Mouse (Mus musculus) midbrain, embryonic 10.5 days (tissue): ENCODE data around the gene Slc25a19. TPM values are rescaled to one million over a fixed set of nuclear protein-coding genes. Genes with fewer than 3 reads are reported as not detected.

ENCODE experiments used
- DNase-seq: peaks from one replicate; pipeline ENCODE4 v3.0.0-alpha.2; 2017; ENCODE audit warnings: low spot score
- H3K27ac ChIP-seq: fragments of 300-500 bp; sonication (generic); replicated peaks from 2 replicates; pipeline ENCODE4 v1.5.1; 2016; ENCODE audit warnings: mild to moderate bottlenecking
- H3K27me3 ChIP-seq: fragments of 300-500 bp; sonication (generic); 2 replicates; pipeline ENCODE4 v1.6.1; 2016; ENCODE audit warnings: low read depth, mild to moderate bottlenecking; ENCODE audit not compliant: poor library complexity, severe bottlenecking
- H3K36me3 ChIP-seq: fragments of 300-500 bp; sonication (generic); 2 replicates; pipeline ENCODE4 v1.6.1; 2016; ENCODE audit warnings: mild to moderate bottlenecking, moderate library complexity
- H3K4me1 ChIP-seq: fragments of 300-500 bp; sonication (generic); 2 replicates; pipeline ENCODE4 v1.6.1; 2016
- H3K4me3 ChIP-seq: fragments of 300-500 bp; sonication (generic); 2 replicates; pipeline ENCODE4 v1.5.1; 2016; ENCODE audit warnings: mild to moderate bottlenecking, moderate library complexity
- H3K9me3 ChIP-seq: fragments of 300-500 bp; sonication (generic); replicated peaks from 2 replicates; pipeline ENCODE4 v1.6.1; 2016; ENCODE audit warnings: mild to moderate bottlenecking
- WGBS: fragments of 180-500 bp; shearing (Covaris S2); methylation state at CpG from one replicate; pipeline ENCODE4 v1.1.7; 2016; 5-methylcytosine and 5-hydroxymethylcytosine counted together
- polyA plus RNA-seq: library from polyadenylated mRNA; unstranded; fragments of >200 nt; fragmentation: Nextera tagmentation; extraction: Ambion mirVana; gene quantifications from 2 replicates; pipeline ENCODE4 v1.2.1, GENCODE M21; 2016

Gene Slc25a19
- 24.9 and 25.8 TPM in 2 replicates for polyA plus RNA-seq

GRCm38 (mm10) chr11:115627705-115628464 lies at the start of gene Slc25a19:
Gene Slc25a19 (minus strand): TSS chr11:115628295.
- Histone ChIP-seq H3K27me3 (no peaks in the 10 kb centered on the region), H3K4me3 (peak within 1 kb of the TSS; percentile 80), H3K4me1 (peaks cover 26% of the 10 kb centered on the region), H3K27ac (peak within 1 kb of the TSS; percentile 82), H3K9me3 (no peaks in the 10 kb centered on the region), H3K36me3 (peaks cover 12% of the 10 kb centered on the region)
- peak; percentile 97 for DNase-seq
- under 1% methylated on average over 47 of the region's 47 CpGs for WGBS

- Histone ChIP-seq H3K27ac (no peak overlapping the region), H3K4me1 (no peaks in the 10 kb centered on the region), H3K36me3 (peaks cover 53% of the 10 kb centered on the region), H3K4me3 (no peak overlapping the region), H3K9me3 (no peaks in the 10 kb centered on the region), H3K27me3 (no peaks in the 10 kb centered on the region)
- 95% methylated on average over 3 of the region's 3 CpGs for WGBS
- DNase-seq: no peak
These were observed 49.4 kb upstream of the Slc25a19 start for GRCm38 (mm10) chr11:115677511-115677910.

GRCm38 (mm10) chr11:115676738-115677137 lies 48.6 kb upstream of the Slc25a19 start:
- Histone ChIP-seq H3K27ac (no peak overlapping the region), H3K4me3 (no peak overlapping the region), H3K36me3 (peaks cover 46% of the 10 kb centered on the region), H3K9me3 (no peaks in the 10 kb centered on the region), H3K27me3 (no peaks in the 10 kb centered on the region), H3K4me1 (no peaks in the 10 kb centered on the region)
- 96% methylated on average over 8 of the region's 8 CpGs for WGBS
- no peak for DNase-seq

- Histone ChIP-seq H3K36me3 (peaks cover 29% of the 10 kb centered on the region), H3K9me3 (no peaks in the 10 kb centered on the region), H3K4me3 (no peak overlapping the region), H3K27ac (no peak overlapping the region), H3K4me1 (peaks cover 10% of the 10 kb centered on the region), H3K27me3 (no peaks in the 10 kb centered on the region)
- DNase-seq: no peak
- WGBS: 75% methylated on average over 9 of the region's 9 CpGs
These were observed 46.3 kb upstream of the Slc25a19 start for GRCm38 (mm10) chr11:115674235-115674865.

GRCm38 (mm10) chr11:115673471-115674234 lies 45.6 kb upstream of the Slc25a19 start:
- no peak for DNase-seq
- no peak overlapping the region for H3K27ac ChIP-seq
- peaks cover 10% of the 10 kb centered on the region for H3K4me1 ChIP-seq
- no peak overlapping the region for H3K4me3 ChIP-seq
- H3K36me3 ChIP-seq: peaks cover 23% of the 10 kb centered on the region
- WGBS: 95% methylated on average over 9 of the region's 9 CpGs
- no peaks in the 10 kb centered on the region for H3K27me3 ChIP-seq
- H3K9me3 ChIP-seq: no peaks in the 10 kb centered on the region

- 92% methylated on average over 7 of the region's 7 CpGs for WGBS
- Histone ChIP-seq H3K4me1 (peaks cover 10% of the 10 kb centered on the region), H3K4me3 (no peak overlapping the region), H3K9me3 (no peaks in the 10 kb centered on the region), H3K27me3 (no peaks in the 10 kb centered on the region), H3K36me3 (peaks cover 17% of the 10 kb centered on the region), H3K27ac (no peak overlapping the region)
- no peak for DNase-seq
These were observed 44.3 kb upstream of the Slc25a19 start for GRCm38 (mm10) chr11:115672226-115672987.

GRCm38 (mm10) chr11:115670451-115671050 lies 42.5 kb upstream of the Slc25a19 start:
- H3K4me3 ChIP-seq: no peak overlapping the region
- no peaks in the 10 kb centered on the region for H3K27me3 ChIP-seq
- H3K4me1 ChIP-seq: peaks cover 10% of the 10 kb centered on the region
- H3K27ac ChIP-seq: no peak overlapping the region
- no peaks in the 10 kb centered on the region for H3K9me3 ChIP-seq
- H3K36me3 ChIP-seq: peaks cover 8% of the 10 kb centered on the region; the same call in 1 of the 2 replicates
- 48% methylated on average over 5 of the region's 5 CpGs for WGBS
- no peak for DNase-seq

GRCm38 (mm10) chr11:115663676-115664335 lies 35.7 kb upstream of the Slc25a19 start:
- Histone ChIP-seq H3K4me3 (no peak overlapping the region), H3K4me1 (peaks cover 3% of the 10 kb centered on the region), H3K27ac (no peak overlapping the region), H3K36me3 (peaks cover 33% of the 10 kb centered on the region), H3K9me3 (no peaks in the 10 kb centered on the region), H3K27me3 (no peaks in the 10 kb centered on the region)
- WGBS: 80% methylated on average over 4 of the region's 4 CpGs
- no peak for DNase-seq

GRCm38 (mm10) chr11:115660376-115660775 lies 32.3 kb upstream of the Slc25a19 start:
- Histone ChIP-seq H3K27ac (no peak overlapping the region), H3K4me3 (no peak overlapping the region), H3K27me3 (no peaks in the 10 kb centered on the region), H3K36me3 (peaks cover 24% of the 10 kb centered on the region), H3K4me1 (peaks cover 3% of the 10 kb centered on the region), H3K9me3 (no peaks in the 10 kb centered on the region)
- WGBS: 96% methylated on average over 4 of the region's 4 CpGs
- DNase-seq: no peak

GRCm38 (mm10) chr11:115658521-115658920 lies 30.4 kb upstream of the Slc25a19 start:
- no peaks in the 10 kb centered on the region for H3K4me1 ChIP-seq
- H3K36me3 ChIP-seq: peaks cover 32% of the 10 kb centered on the region
- 91% methylated on average over 6 of the region's 6 CpGs for WGBS
- H3K27me3 ChIP-seq: no peaks in the 10 kb centered on the region
- H3K27ac ChIP-seq: no peak overlapping the region
- no peaks in the 10 kb centered on the region for H3K9me3 ChIP-seq
- DNase-seq: no peak
- no peak overlapping the region for H3K4me3 ChIP-seq

- WGBS: 77% methylated on average over 2 of the region's 2 CpGs
- peaks cover 11% of the 10 kb centered on the region for H3K4me1 ChIP-seq
- H3K27me3 ChIP-seq: no peaks in the 10 kb centered on the region
- peaks cover 44% of the 10 kb centered on the region for H3K36me3 ChIP-seq
- H3K4me3 ChIP-seq: no peak overlapping the region
- DNase-seq: no peak
- H3K27ac ChIP-seq: no peak overlapping the region
- H3K9me3 ChIP-seq: no peaks in the 10 kb centered on the region
These were observed 26.0 kb upstream of the Slc25a19 start for GRCm38 (mm10) chr11:115654128-115654527.
